Mouse (Mus musculus) CD4-positive helper T cell, adult 2 months (primary cell): ENCODE measurements around the gene Sst.

Source experiments
- DNase-seq: peaks from one replicate; pipeline ENCODE4 v3.0.0-alpha.2; 2012; ENCODE audit warnings: low read depth, missing footprints, low spot score

Gene Sst

DNA sequence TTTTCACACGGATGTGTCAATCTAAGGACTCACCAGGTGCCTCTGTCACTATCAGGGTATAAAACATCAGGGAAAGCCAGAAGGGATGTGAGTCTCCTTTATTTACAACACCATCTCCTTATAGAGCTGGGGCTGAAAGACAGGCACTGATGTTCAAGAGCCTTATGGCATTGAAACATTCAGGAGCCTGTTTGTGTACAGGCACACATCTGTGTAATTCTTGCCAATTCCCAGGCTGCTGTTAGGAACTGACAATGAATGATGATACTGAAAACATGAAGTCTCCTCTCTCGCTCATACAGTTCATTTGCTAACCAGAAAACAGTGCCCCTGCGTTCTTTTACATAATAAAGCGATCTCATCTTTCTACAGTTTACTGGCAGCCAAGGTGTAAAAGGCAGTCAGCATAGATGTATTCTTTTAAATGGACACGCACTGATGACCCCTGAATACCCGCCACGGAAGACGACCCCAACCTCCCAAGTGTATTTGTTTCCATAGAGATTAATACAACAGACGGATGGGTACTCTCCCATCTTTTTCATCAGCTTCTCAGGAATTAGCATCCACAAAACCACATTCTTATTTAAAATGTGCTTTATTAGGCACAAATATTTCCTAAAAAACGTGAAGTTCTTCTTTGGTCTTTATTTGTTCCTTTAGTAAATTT, 2.7 kb downstream of the Sst start:
- no peak for DNase-seq

GRCm38 (mm10) chr16:23885098-23885497, 5.7 kb downstream of the Sst start:
- no peak for DNase-seq

DNA sequence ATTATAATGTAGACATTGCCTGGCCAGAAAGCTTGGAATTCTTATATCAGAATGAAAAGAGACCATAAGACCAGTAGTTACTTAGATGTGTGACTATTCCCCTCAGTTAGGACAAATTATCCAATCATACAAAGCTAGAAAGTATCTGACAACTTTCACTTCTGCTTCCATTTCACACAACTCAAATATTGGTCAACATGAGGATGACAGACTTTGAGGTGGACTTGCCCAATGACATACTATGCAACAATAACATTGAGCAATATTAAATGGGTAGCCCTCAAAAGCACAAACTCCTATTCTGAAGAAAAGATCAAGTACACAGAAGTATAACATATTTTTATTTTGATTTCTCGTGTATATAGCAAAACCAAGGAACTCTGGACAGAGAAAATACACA, 35.5 kb downstream of the Sst start:
- DNase-seq: no peak

DNA sequence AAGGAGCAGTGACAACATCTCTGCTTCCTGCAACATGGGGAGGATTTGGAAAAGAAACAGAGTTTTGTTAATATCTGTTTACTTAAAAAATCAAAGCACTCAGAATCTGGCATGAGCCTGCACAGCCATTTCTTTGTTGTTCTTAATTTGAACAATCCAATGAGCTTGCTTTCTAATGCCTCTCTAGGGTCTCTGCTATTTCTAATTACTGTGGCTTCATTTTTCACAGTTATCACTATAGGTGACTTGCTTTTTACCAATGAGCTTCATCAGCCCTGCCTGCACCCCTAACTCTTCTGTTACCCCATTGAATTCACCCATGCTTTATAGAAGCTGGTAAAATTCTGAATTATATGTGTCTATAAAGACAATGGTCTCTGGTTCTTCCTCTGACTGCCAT, 41.0 kb downstream of the Sst start:
- DNase-seq: no peak

GRCm38 (mm10) chr16:23849176-23849575, 41.6 kb downstream of the Sst start:
- DNase-seq: no peak

- peak; percentile 66 for DNase-seq
Observed at GRCm38 (mm10) chr16:23844622-23845021, 46.1 kb downstream of the Sst start.

DNA sequence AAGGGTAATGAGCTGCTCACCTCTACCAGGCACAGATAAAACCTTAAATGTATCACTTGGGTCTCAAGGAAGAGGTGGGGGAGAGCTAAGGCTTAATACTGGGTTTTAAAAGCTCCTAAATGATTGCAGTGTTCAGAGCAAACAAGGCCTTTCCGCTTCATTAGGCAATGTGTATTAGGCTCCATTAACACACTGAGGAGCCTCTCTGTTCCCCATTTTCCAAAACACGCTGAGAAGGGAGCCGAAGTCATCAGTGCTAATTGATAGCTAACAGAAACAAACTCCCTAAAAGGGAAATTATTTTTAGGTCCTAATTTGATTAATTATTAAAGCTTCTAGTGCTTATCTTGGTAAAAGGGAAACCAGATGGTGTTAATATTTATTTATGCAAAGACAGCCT, 48.1 kb downstream of the Sst start:
- no peak for DNase-seq
